Mouse (Mus musculus) intestine, postnatal 0 days (tissue): ENCODE results near the gene Gpr37l1. TPM values are rescaled to one million over a fixed set of nuclear protein-coding genes. Genes with fewer than 3 reads are reported as not detected.

Source experiments
- ATAC-seq: fragments of 200-750 bp; cut with Nextera tagmentation; 2 replicates; pipeline ENCODE4 v1.8.0; 2017; ENCODE audit warnings: mild to moderate bottlenecking, moderate TSS enrichment, moderate library complexity
- H3K27ac ChIP-seq: fragments of 300-500 bp; sonication (generic); 2 replicates; pipeline ENCODE4 v1.5.1; 2014; ENCODE audit warnings: mild to moderate bottlenecking, low read depth, low read length, moderate library complexity
- H3K27me3 ChIP-seq: fragments of 300-500 bp; sonication (generic); replicated peaks from 2 replicates; pipeline ENCODE4 v1.6.1; 2014; ENCODE audit warnings: low read length, mixed read lengths; ENCODE audit not compliant: control insufficient read depth, insufficient read depth
- H3K36me3 ChIP-seq: fragments of 300-500 bp; sonication (generic); 2 replicates; pipeline ENCODE4 v1.6.1; 2014; ENCODE audit warnings: mild to moderate bottlenecking, moderate library complexity; ENCODE audit not compliant: control insufficient read depth, insufficient read depth
- H3K4me1 ChIP-seq: fragments of 300-500 bp; sonication (generic); replicated peaks from 2 replicates; pipeline ENCODE4 v1.6.1; 2014; ENCODE audit warnings: antibody characterized with exemption, low read length, mixed read lengths; ENCODE audit not compliant: control insufficient read depth, insufficient read depth
- H3K4me2 ChIP-seq: fragments of 300-500 bp; sonication (generic); replicated peaks from 2 replicates; pipeline ENCODE4 v1.6.1; 2014; ENCODE audit warnings: low read depth, mild to moderate bottlenecking, moderate library complexity
- H3K4me3 ChIP-seq: fragments of 300-500 bp; sonication (generic); 2 replicates; pipeline ENCODE4 v1.5.1; 2014; ENCODE audit warnings: low read depth, low read length
- H3K9ac ChIP-seq: fragments of 300-500 bp; sonication (generic); 2 replicates; pipeline ENCODE4 v1.6.1; 2014; ENCODE audit warnings: mild to moderate bottlenecking, low read depth, low read length
- H3K9me3 ChIP-seq: fragments of 300-500 bp; sonication (generic); 2 replicates; pipeline ENCODE4 v1.6.1; 2016; ENCODE audit warnings: mixed run types; ENCODE audit not compliant: control insufficient read depth
- CTCF ChIP-seq: sonication (generic); IDR thresholded peaks from 2 replicates; pipeline ENCODE4 v1.5.1; 2016; ENCODE audit warnings: low read depth, mild to moderate bottlenecking, control low read depth, antibody characterized with exemption, moderate library complexity
- WGBS: fragments of 180-500 bp; shearing (Covaris S2); extraction: QIAGEN DNeasy Blood & Tissue Kit; methylation state at CpG from one replicate; pipeline ENCODE4 v1.1.7; 2014; 5-methylcytosine and 5-hydroxymethylcytosine counted together
- polyA plus RNA-seq: library from polyadenylated mRNA; unstranded; fragments of >200 nt; fragmentation: Nextera tagmentation; extraction: Ambion mirVana; gene quantifications from 2 replicates; pipeline ENCODE4 v1.2.1, GENCODE M21; 2015

Gene Gpr37l1
- polyA plus RNA-seq, 1 experiment from 2014 or later: 2.0 TPM

DNA sequence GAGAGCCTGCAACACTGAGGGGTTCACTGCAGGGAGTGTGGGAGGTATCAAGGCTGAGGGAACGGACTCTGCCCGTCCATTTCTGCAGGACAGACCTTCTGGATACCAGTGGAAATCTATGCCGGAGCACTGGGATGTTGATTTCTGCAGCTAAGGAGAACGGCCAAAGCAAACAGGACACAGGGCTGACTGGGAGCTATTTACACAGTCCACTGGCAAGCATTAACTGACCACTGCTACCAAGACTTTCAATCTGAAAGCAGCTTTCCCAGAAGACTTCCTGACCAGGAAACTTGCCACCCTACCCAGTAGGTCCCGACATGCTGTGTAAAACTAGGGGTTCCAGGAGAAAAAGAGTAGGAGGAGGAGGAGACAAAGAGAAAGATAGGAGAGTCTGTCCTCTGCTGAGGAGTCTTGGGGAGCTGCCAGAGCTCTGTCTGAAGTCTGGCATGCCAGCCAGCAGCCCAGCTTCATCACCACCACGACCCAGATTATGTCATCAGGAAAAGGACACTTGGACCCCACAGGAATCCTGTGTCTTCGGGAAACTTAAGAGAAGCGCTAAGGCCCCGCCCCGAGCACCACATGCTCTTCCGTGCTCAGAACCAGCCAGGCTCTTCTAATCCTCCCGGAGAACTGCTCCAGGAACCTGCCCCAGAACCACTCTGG, 2.2 kb upstream of the Gpr37l1 start:
- Histone ChIP-seq H3K4me1 (peaks cover 9% of the 10 kb centered on the region; the same call in 1 of the 2 replicates), H3K9me3 (no peaks in the 10 kb centered on the region), H3K4me2 (no peak overlapping the region), H3K9ac (no peak overlapping the region), H3K4me3 (no peak overlapping the region), H3K36me3 (no peaks in the 10 kb centered on the region), H3K27me3 (no peaks in the 10 kb centered on the region), H3K27ac (no peak overlapping the region)
- ATAC-seq: no peak
- no peak for TF ChIP-seq CTCF
- 36% methylated on average over 12 of the region's 12 CpGs for WGBS

GRCm38 (mm10) chr1:135168453-135169200, 1.1 kb upstream of the Gpr37l1 start:
- Histone ChIP-seq H3K4me2 (no peak overlapping the region), H3K4me1 (peaks cover 9% of the 10 kb centered on the region; the same call in 1 of the 2 replicates), H3K27ac (no peak overlapping the region), H3K4me3 (no peak overlapping the region), H3K9ac (no peak overlapping the region), H3K36me3 (no peaks in the 10 kb centered on the region), H3K27me3 (no peaks in the 10 kb centered on the region), H3K9me3 (no peaks in the 10 kb centered on the region)
- TF ChIP-seq CTCF: no peak
- no peak for ATAC-seq
- 74% methylated on average over 10 of the region's 10 CpGs for WGBS

GRCm38 (mm10) chr1:135162720-135163119, 4.8 kb downstream of the Gpr37l1 start:
- 63% methylated on average over 6 of the region's 6 CpGs for WGBS

GRCm38 (mm10) chr1:135160411-135161050, 7.0 kb downstream of the Gpr37l1 start:
- Histone ChIP-seq H3K4me1 (no peaks in the 10 kb centered on the region), H3K4me2 (no peak overlapping the region), H3K9ac (no peak overlapping the region), H3K27ac (no peak overlapping the region), H3K4me3 (no peak overlapping the region), H3K36me3 (peaks cover 12% of the 10 kb centered on the region), H3K9me3 (no peaks in the 10 kb centered on the region), H3K27me3 (no peaks in the 10 kb centered on the region)
- 82% methylated on average over 13 of the region's 13 CpGs for WGBS
- no peak for ATAC-seq
- TF ChIP-seq CTCF: no peak

More at GRCm38 (mm10) chr1:135162720-135163119, 4.8 kb downstream of the Gpr37l1 start:
- TF ChIP-seq CTCF: no peak
- no peak overlapping the region for H3K9ac ChIP-seq
- no peak overlapping the region for H3K4me3 ChIP-seq
- no peaks in the 10 kb centered on the region for H3K9me3 ChIP-seq
- H3K27ac ChIP-seq: no peak overlapping the region
- no peak overlapping the region for H3K4me2 ChIP-seq
- H3K36me3 ChIP-seq: no peaks in the 10 kb centered on the region
- no peak for ATAC-seq
- H3K4me1 ChIP-seq: no peaks in the 10 kb centered on the region
- H3K27me3 ChIP-seq: no peaks in the 10 kb centered on the region

DNA sequence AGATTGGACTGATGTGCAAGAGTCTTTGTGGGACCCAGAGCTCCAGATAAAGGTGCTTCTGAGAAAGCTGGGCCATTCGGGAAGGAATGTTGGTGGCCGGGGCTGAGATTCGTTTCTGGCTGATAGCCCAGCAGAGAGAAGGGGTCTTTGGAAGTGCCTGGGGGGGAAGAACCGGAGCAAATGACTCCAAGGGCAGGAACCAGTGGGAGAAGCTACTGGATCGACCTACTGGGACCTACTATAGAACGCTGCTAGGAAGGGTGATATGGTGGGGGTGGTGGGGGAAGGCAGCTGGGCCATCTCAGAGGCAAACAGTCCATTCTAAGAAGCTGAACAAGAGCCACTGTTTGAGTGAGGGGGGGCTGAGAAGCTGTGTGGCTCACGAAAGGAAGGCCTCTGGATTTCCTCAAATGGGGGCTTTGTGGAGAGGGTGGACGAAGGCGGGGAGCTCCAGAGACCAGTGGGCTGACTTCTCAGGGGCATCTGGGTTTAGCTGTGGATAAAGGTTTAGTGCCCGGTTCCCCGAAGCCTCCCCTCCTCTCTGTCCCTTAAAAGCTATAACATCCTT, 7.8 kb downstream of the Gpr37l1 start:
- H3K27ac ChIP-seq: no peak overlapping the region
- H3K4me3 ChIP-seq: no peak overlapping the region
- no peak for TF ChIP-seq CTCF
- no peak overlapping the region for H3K9ac ChIP-seq
- H3K9me3 ChIP-seq: no peaks in the 10 kb centered on the region
- no peaks in the 10 kb centered on the region for H3K27me3 ChIP-seq
- peaks cover 18% of the 10 kb centered on the region for H3K36me3 ChIP-seq
- no peak for ATAC-seq
- 79% methylated on average over 11 of the region's 11 CpGs for WGBS
- H3K4me2 ChIP-seq: no peak overlapping the region
- H3K4me1 ChIP-seq: no peaks in the 10 kb centered on the region

DNA sequence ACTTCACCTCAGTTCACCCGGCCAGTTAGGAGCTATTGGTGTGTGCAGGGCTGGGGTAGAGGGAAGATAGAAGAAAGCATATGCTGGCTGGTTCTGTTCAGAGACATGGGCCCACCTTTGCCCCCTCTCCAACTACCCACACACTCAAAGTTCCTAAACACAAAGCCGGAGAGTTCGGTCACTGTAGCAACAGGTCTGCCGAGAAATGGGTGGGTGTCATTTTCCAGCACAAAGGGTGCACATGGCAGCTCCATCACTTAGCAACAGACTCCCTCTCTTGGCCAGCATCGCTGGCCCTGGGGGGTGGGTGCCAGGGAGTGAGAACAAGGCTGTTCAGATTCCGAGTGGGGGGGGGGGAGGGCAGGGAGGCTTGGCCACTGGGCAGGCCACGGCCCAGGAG, 8.4 kb downstream of the Gpr37l1 start:
- no peaks in the 10 kb centered on the region for H3K4me1 ChIP-seq
- H3K9me3 ChIP-seq: no peaks in the 10 kb centered on the region
- no peak for ATAC-seq
- no peaks in the 10 kb centered on the region for H3K27me3 ChIP-seq
- H3K27ac ChIP-seq: no peak overlapping the region
- no peak for TF ChIP-seq CTCF
- H3K4me2 ChIP-seq: no peak overlapping the region
- H3K36me3 ChIP-seq: peaks cover 18% of the 10 kb centered on the region
- H3K4me3 ChIP-seq: no peak overlapping the region
- no peak overlapping the region for H3K9ac ChIP-seq
- 78% methylated on average over 7 of the region's 7 CpGs for WGBS
